Mouse (Mus musculus) natural killer cell, adult 2 months (primary cell): ENCODE measurements around the gene Ypel4.

Experiments
- DNase-seq, 2 experiments: peaks; one replicate each; pipeline ENCODE4 v3.0.0; 2022; ENCODE audit warnings: low spot score in 2 of 2

Ypel4 gene

GRCm38 (mm10) chr2:84733579-84734300 lies at the start of gene Ypel4:
Gene Ypel4 (plus strand): TSS chr2:84734058.
- peak; percentile 64 for DNase-seq

DNA sequence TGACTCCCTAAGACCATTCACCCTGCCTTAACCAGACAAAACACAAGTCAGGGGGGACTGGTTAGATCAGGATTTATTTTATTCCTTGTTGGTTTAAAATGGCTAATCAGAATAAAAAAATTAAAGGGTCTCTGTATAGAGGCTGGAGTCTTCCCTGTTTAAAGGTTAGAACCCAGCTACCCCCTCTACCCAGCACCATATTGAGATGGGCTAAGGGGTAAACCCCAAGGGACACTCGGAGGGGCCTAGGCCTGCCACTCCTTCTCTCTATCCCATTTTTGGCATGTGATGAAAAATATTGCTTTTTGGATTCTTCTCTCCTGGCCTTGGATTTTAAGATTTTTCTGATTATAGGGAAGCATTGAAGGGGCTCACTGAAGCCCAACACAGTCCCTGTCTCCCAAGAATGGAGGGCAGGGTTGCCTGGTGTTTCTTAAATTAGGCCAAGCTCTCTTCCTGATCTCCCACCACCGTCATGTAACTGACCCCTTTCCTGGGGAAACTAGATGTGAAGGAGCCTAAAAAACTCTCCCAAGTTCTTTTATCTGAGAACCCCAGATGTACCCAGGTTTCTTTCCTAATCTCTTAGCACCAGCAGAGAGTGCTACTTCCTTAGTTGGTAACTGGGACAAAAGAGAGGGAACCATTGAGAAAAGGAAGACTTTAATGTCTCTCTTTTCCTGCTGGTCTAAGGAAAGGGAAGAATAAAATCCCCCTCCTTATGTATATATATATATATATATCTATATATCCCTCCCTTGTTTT lies 45.6 kb upstream of the Ypel4 start:
- no peak for DNase-seq

GRCm38 (mm10) chr2:84690050-84690449 lies 43.8 kb upstream of the Ypel4 start:
- no peak for DNase-seq

- no peak for DNase-seq
Measured at GRCm38 (mm10) chr2:84695007-84695695, 38.7 kb upstream of the Ypel4 start.

DNA sequence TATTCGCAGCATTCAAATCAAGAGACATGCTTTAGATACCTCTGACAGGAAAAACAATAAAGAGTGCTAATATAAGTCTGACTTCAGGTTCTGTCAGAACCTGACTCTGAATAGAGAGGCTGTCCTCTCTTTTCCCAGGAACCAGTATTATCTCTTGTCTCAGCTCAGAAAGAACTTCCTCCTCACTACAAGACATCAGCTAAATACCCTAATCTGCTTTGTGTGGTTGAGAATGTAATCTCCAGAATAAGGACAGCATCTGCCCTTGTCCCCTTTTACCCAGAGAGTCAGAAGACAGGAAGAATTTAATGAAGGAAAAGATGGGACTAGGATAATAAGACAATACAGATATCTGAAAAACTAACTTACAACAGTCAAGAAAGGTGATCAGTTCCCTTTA lies 30.4 kb upstream of the Ypel4 start:
- no peak for DNase-seq

- DNase-seq: no peak
Measured at GRCm38 (mm10) chr2:84704329-84704728, 29.5 kb upstream of the Ypel4 start.

DNA sequence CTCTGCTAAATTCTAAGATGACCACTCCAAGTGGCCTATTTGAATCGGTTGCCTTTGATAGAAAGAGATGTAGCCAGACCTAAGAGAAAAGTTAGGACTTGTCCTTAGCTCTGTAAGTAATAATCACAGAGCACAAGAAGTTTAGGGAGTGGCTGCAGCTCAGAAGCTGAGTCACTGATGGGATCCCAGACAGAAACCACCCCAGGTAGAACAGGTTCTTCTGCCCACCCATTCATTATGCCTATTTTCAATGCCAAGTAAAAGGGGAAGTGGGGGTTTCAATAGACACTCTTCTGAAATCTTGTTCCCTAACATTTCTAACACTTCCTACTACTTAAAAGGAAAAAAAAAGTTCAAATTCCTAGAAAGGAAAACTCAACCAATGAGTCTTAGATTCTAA lies 28.6 kb upstream of the Ypel4 start:
- no peak for DNase-seq

DNA sequence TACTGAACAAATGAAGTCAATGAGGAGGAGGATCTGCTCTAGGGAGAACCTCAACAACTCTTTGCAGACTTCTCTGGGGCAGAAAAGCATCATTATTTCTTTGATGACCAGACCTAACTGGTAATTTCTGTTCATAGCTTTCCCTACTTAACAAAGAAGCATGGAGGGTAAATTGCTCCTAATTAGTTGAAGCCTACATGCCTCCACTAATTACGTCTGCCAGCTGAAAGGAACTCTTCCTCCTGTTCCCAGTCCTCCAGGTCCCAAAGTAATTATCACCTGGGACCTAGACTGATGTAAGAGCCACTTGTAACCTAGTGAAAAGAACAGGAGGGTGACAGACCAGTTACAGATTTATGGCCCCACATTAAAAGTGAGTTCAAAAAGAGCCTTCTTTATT lies 26.3 kb upstream of the Ypel4 start:
- DNase-seq: no peak

GRCm38 (mm10) chr2:84711898-84712297 lies 22.0 kb upstream of the Ypel4 start:
- DNase-seq: no peak

DNA sequence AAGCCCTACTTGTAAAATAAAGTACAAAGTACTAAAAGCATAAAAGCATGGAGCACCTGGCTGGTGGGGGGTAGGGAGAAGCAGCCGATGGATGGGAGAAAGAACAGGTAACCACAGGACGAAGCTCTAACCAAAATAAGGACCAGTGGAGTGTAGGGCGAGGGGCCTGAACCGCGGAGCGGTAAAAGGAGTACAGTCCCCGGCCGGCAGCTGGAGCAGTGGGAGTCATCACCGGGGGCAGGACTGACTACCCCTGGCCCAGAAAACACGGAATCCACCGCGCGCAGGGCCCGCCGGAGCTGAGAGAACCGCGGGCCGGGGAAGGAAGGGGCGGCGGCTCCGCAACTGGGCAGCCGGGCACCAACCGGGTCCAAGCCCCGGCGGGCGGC lies 19.4 kb upstream of the Ypel4 start:
- no peak for DNase-seq

- peak; percentile 97 to 99 for DNase-seq
Measured at GRCm38 (mm10) chr2:84714811-84715561, 18.9 kb upstream of the Ypel4 start, which contains the start of gene Zdhhc5. Gene Zdhhc5 (minus strand): TSS chr2:84715180.

- DNase-seq: peak in 1 of 2 experiments; percentile 46
Measured at GRCm38 (mm10) chr2:84715562-84716361, 18.1 kb upstream of the Ypel4 start.

DNA sequence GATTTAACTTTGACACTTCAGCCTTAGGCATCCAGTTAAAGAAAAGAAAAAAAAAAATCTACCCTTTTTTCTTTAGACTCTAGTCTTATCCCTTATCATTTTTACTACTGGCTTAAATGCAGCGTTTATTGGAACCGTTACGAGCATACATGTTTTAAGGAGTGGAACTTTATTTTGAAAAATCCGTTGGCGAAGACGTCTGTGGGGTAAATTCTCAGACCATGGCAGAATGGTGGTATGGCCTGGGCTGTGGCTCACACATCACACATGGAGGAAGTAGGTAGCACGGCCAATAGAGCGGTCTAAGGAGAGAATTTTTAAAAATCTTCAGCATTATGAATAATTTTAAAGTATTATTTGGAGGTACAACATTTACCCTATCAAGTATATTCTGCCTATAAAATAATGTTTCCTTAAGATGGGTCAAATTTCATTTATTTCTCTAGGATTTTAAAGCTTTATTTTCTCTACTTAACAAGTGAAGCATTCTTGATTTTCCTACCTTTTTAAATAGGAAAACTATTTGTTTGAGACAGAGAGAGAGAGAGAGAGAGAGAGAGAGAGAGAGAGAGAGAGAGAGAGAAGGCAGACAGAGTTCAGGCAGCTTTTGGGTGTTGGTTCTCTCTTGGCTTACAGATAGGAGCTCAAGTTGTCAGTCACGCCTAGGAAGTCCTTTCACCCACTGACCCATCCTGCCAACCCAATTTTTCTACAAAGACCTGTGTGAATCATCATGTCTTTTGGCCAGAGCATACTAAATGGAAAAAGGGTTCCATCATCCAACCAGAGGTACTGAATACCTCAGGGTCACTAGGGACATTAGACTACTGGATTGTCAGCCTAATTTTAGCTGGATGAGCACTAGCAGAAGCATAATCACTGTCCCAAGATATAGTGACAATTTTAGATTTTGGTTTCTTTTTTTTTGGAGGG lies 17.2 kb upstream of the Ypel4 start:
- no peak for DNase-seq

DNA sequence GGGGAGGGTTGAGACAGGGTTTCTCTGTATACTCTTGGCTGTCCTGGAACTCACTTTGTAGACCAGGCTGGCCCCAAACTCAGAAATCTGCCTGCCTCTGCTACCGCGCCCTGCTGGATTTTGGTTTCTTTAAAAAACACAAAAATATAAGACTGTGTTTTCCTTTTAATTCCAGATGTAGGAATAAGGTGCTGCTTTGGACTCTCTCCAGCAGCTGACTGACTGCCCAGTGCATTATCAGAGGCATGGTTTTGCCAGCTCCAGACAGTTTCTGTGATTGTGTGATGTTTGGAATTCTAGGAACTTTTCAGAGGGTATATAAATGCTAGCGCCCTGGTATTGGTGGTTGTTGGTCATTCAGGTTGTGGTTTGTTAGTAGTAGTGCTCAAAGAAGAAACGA lies 16.5 kb upstream of the Ypel4 start:
- DNase-seq: no peak

DNA sequence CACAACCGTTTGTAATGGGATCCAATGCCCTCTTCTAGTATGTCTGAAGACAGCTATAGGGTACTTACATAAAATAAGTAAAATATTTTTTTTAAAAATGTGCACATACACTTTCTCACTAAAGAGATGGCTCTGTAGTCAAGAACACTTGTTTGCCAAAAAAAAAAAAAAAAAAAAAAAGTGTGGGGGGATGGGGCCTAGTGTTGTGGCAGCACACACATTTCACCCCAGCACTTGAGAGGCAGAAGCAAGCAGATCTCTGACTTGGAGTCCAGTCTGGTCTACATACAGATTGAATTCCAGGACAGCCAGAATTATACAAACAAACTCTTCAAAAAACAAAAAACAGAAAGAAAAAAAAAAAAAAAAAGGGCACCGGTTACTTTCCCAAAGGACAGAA lies 13.1 kb upstream of the Ypel4 start:
- no peak for DNase-seq

DNA sequence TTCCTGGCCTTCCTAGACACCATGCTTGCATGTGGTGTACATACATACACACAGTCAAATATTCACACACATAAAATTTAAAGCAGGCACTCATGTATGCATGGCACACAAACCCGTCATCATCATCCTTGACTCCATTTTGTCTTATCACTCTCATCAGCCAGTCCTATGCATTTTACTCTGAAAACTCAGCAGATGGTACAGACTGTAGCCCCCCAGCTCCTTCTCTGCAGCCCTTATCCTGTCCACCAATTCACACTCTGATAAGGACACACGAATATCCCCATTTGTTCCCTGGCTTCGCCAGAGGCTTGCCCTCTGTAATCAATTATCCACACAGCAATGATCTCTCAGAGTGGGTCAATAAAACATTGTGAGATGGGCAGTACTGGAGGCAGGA lies 12.7 kb upstream of the Ypel4 start:
- DNase-seq: no peak

- peak in 1 of 2 experiments; percentile 17 for DNase-seq
Measured at GRCm38 (mm10) chr2:84723856-84724255, 10.0 kb upstream of the Ypel4 start.

- no peak for DNase-seq
Measured at GRCm38 (mm10) chr2:84725770-84726169, 8.1 kb upstream of the Ypel4 start.

DNA sequence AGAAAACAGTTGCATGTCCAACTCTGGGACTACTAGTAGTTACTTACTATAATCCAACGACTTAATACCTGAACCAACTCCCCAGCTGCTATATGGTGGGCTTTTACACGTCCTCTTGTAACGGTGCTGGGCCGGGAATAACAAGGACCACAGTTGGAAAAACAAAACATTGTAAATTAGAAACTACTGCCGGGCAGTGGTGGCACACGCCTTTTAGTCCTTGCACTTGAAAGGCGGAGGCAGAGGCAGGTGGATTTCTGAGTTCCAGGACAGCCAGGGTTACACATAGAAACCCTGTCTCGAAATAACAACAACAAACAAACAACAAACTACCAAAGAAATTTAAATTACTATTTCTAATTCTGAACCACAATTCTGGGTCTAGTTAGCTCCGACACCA lies 7.1 kb upstream of the Ypel4 start:
- no peak for DNase-seq
